Mouse (Mus musculus) stomach, postnatal 0 days (tissue): Measurements from ENCODE around the gene Ift88. TPM values are rescaled to one million over a fixed set of nuclear protein-coding genes. Genes with fewer than 3 reads are reported as not detected.

Experiments used
- ATAC-seq: fragments of 200-750 bp; cut with Nextera tagmentation; 2 replicates; pipeline ENCODE4 v1.8.0; 2017; ENCODE audit not compliant: low FRiP score, low TSS enrichment
- DNase-seq: peaks from one replicate; pipeline ENCODE4 v3.0.0-alpha.2; 2016; ENCODE audit warnings: low spot score
- H3K27ac ChIP-seq: fragments of 300-500 bp; sonication (generic); replicated peaks from 2 replicates; pipeline ENCODE4 v1.5.1; 2014; ENCODE audit warnings: mild to moderate bottlenecking, control low read depth
- H3K27me3 ChIP-seq: fragments of 300-500 bp; sonication (generic); 2 replicates; pipeline ENCODE4 v1.6.1; 2014; ENCODE audit warnings: low read length; ENCODE audit not compliant: control insufficient read depth, insufficient read depth
- H3K36me3 ChIP-seq: fragments of 300-500 bp; sonication (generic); 2 replicates; pipeline ENCODE4 v1.6.1; 2014; ENCODE audit warnings: low read length, mixed read lengths; ENCODE audit not compliant: control insufficient read depth, insufficient read depth
- H3K4me1 ChIP-seq: fragments of 300-500 bp; sonication (generic); replicated peaks from 2 replicates; pipeline ENCODE4 v1.6.1; 2014; ENCODE audit warnings: antibody characterized with exemption; ENCODE audit not compliant: control insufficient read depth, insufficient read depth
- H3K4me2 ChIP-seq: fragments of 300-500 bp; sonication (generic); replicated peaks from 2 replicates; pipeline ENCODE4 v1.6.1; 2014; ENCODE audit warnings: low read depth, mild to moderate bottlenecking, control low read depth, moderate library complexity
- H3K4me3 ChIP-seq: fragments of 300-500 bp; sonication (generic); 2 replicates; pipeline ENCODE4 v1.5.1; 2014; ENCODE audit warnings: low read depth, low read length, control low read depth
- H3K9ac ChIP-seq: fragments of 300-500 bp; sonication (generic); 2 replicates; pipeline ENCODE4 v1.6.1; 2014; ENCODE audit warnings: mild to moderate bottlenecking, low read length, control low read depth, mixed read lengths
- H3K9me3 ChIP-seq: fragments of 300-500 bp; sonication (generic); 2 replicates; pipeline ENCODE4 v1.6.1; 2016; ENCODE audit warnings: low read length; ENCODE audit not compliant: control insufficient read depth
- CTCF ChIP-seq: IDR thresholded peaks from 2 replicates; pipeline ENCODE4 v1.5.1; 2016; ENCODE audit warnings: antibody characterized with exemption, low read depth, mild to moderate bottlenecking, moderate library complexity
- EP300 ChIP-seq: optimal IDR thresholded peaks from 2 replicates; pipeline ENCODE3; 2016; ENCODE audit warnings: antibody characterized with exemption
- WGBS: fragments of 180-500 bp; shearing (Covaris S2); extraction: QIAGEN DNeasy Blood & Tissue Kit; methylation state at CpG from one replicate; pipeline ENCODE4 v1.1.7; 2014; 5-methylcytosine and 5-hydroxymethylcytosine counted together
- polyA plus RNA-seq: library from polyadenylated mRNA; unstranded; fragments of >200 nt; fragmentation: Nextera tagmentation; extraction: Ambion mirVana; gene quantifications from 2 replicates; pipeline ENCODE4 v1.2.1, GENCODE M21; 2015

The Ift88 gene
- polyA plus RNA-seq, 1 experiment from 2014 or later: 5.5 TPM

GRCm38 (mm10) chr14:57545526-57545925 lies 121.7 kb downstream of the Ift88 start:
- 88% methylated on average over 17 of the region's 17 CpGs for WGBS
- Histone ChIP-seq H3K9me3 (no peaks in the 10 kb centered on the region), H3K9ac (no peak overlapping the region), H3K36me3 (no peaks in the 10 kb centered on the region), H3K4me3 (no peak overlapping the region), H3K4me2 (no peak overlapping the region), H3K27ac (no peak overlapping the region), H3K4me1 (no peaks in the 10 kb centered on the region), H3K27me3 (no peaks in the 10 kb centered on the region)
- no peak for TF ChIP-seq EP300
- TF ChIP-seq CTCF: no peak
- no peak for ATAC-seq
- no peak for DNase-seq

- Histone ChIP-seq H3K27me3 (no peaks in the 10 kb centered on the region), H3K4me2 (no peak overlapping the region), H3K9me3 (no peaks in the 10 kb centered on the region), H3K4me3 (no peak overlapping the region), H3K9ac (no peak overlapping the region), H3K4me1 (no peaks in the 10 kb centered on the region), H3K36me3 (no peaks in the 10 kb centered on the region), H3K27ac (peak overlapping the region; percentile 74)
- TF ChIP-seq EP300: no peak
- no peak for TF ChIP-seq CTCF
- DNase-seq (no peak), ATAC-seq (no peak)
- WGBS: 69% methylated on average over 8 of the region's 8 CpGs
Observed at GRCm38 (mm10) chr14:57546131-57546530, 122.3 kb downstream of the Ift88 start.

- Histone ChIP-seq H3K4me3 (no peak overlapping the region), H3K4me1 (no peaks in the 10 kb centered on the region), H3K4me2 (no peak overlapping the region), H3K27me3 (no peaks in the 10 kb centered on the region), H3K36me3 (no peaks in the 10 kb centered on the region), H3K27ac (peak overlapping the region; percentile 74), H3K9ac (no peak overlapping the region), H3K9me3 (no peaks in the 10 kb centered on the region)
- ATAC-seq (peak; percentile 86), DNase-seq (peak; percentile 85)
- 11% methylated on average over 13 of the region's 13 CpGs for WGBS
- TF ChIP-seq EP300 (no peak), CTCF (no peak)
Observed at GRCm38 (mm10) chr14:57546557-57547021, 122.7 kb downstream of the Ift88 start.

GRCm38 (mm10) chr14:57547062-57547461 lies 123.2 kb downstream of the Ift88 start:
- no peaks in the 10 kb centered on the region for H3K27me3 ChIP-seq
- H3K4me2 ChIP-seq: no peak overlapping the region
- H3K36me3 ChIP-seq: no peaks in the 10 kb centered on the region
- H3K9ac ChIP-seq: no peak overlapping the region
- no peaks in the 10 kb centered on the region for H3K9me3 ChIP-seq
- DNase-seq (no peak), ATAC-seq (peak; percentile 66; the same call in 1 of the 2 replicates)
- WGBS: 27% methylated on average over 5 of the region's 5 CpGs
- no peak overlapping the region for H3K4me3 ChIP-seq
- peak overlapping the region; percentile 74 for H3K27ac ChIP-seq
- no peak for TF ChIP-seq EP300
- no peak for TF ChIP-seq CTCF
- no peaks in the 10 kb centered on the region for H3K4me1 ChIP-seq

- no peaks in the 10 kb centered on the region for H3K27me3 ChIP-seq
- TF ChIP-seq CTCF: no peak
- no peak for TF ChIP-seq EP300
- no peaks in the 10 kb centered on the region for H3K36me3 ChIP-seq
- DNase-seq (no peak), ATAC-seq (no peak)
- H3K9ac ChIP-seq: no peak overlapping the region
- H3K9me3 ChIP-seq: no peaks in the 10 kb centered on the region
- no peak overlapping the region for H3K4me2 ChIP-seq
- no peak overlapping the region for H3K4me3 ChIP-seq
- H3K27ac ChIP-seq: no peak overlapping the region
- no peaks in the 10 kb centered on the region for H3K4me1 ChIP-seq
Observed at GRCm38 (mm10) chr14:57552945-57553344, 129.1 kb downstream of the Ift88 start.

- TF ChIP-seq CTCF: no peak
- TF ChIP-seq EP300: no peak
- DNase-seq (no peak), ATAC-seq (no peak)
- H3K27me3 ChIP-seq: no peaks in the 10 kb centered on the region
- no peak overlapping the region for H3K9ac ChIP-seq
- no peaks in the 10 kb centered on the region for H3K4me1 ChIP-seq
- H3K9me3 ChIP-seq: no peaks in the 10 kb centered on the region
- H3K4me3 ChIP-seq: no peak overlapping the region
- 84% methylated on average over 5 of the region's 5 CpGs for WGBS
- H3K36me3 ChIP-seq: no peaks in the 10 kb centered on the region
- H3K27ac ChIP-seq: no peak overlapping the region
- H3K4me2 ChIP-seq: no peak overlapping the region
Observed at GRCm38 (mm10) chr14:57554434-57554833, 130.6 kb downstream of the Ift88 start.
